Mouse (Mus musculus) thymus, adult 2 months (tissue): ENCODE results near the gene Ovol1.

Experiments used
- CTCF ChIP-seq: fragments of 200-500 bp; IDR thresholded peaks from 2 replicates; pipeline ENCODE4 v1.5.1; 2012; ENCODE audit warnings: mild to moderate bottlenecking, control low read depth, low read length, moderate library complexity, borderline replicate concordance; ENCODE audit not compliant: control insufficient read depth, poor library complexity, insufficient read depth; ENCODE audit errors: extremely low read depth
- POLR2A ChIP-seq: fragments of 200-500 bp; IDR thresholded peaks from 2 replicates; pipeline ENCODE4 v1.6.1; 2012; ENCODE audit warnings: mild to moderate bottlenecking, low read length, control low read depth, moderate library complexity; ENCODE audit not compliant: control insufficient read depth, poor library complexity, insufficient read depth; ENCODE audit errors: extremely low read depth

GRCm38 (mm10) chr19:5572331-5573125, 12.1 kb upstream of the Ovol1 start:
- TF ChIP-seq POLR2A, result no peak
- no peak for TF ChIP-seq CTCF
